Mouse (Mus musculus): ENCODE results near the gene Pde11a. TPM values are rescaled to one million over a fixed set of nuclear protein-coding genes. Genes with fewer than 3 reads are reported as not detected.

The Pde11a gene
- total RNA-seq, 2 experiments from 2014 or later, result not detected

GRCm38 (mm10) chr2:75974131-75974530 lies 364.4 kb downstream of the Pde11a start:
- ATAC-seq (replicated peaks; ENCODE audit: poor library complexity, severe bottlenecking), result no peak

DNA sequence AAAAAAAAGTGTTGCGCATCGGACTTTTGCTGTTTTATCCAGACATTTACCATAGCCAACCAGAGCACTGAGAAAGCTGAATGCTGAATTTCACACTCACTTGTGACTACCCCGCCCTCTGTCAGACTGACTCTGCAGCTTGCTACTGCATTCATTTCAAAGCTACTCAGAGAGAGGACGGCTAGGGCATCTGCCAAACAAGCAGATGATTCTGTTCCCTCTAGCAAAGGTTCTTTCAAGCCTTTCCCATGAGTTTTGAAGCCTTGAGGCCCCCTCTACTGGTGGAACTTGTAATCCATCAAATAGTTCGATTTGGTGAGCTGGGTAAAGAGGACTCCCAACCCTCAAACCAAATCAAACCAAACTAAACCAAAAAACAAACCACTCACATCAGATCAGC lies 373.6 kb downstream of the Pde11a start:
- ATAC-seq (replicated peaks; ENCODE audit: poor library complexity, severe bottlenecking), result peak; percentile 77

DNA sequence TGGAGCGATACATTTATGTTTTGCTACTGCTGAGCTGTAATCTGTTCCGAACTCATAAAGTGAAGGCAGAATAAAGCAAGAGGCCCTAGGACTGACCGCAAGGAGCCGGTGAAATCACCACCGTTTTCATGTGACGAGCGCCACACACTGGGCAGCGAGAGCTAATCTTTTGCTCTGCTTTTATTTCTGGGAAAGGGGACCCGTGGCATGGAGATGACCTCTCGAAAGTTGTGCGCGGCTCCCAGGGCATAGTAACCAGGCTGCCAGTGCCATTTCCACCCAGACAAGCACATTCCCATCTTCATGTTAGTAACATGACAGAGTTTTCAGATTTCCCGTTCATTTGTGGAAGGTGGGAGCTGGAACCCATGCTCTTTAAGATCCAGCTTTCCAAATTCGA lies 374.1 kb downstream of the Pde11a start:
- peak; percentile 83 for ATAC-seq (replicated peaks; ENCODE audit: poor library complexity, severe bottlenecking)

GRCm38 (mm10) chr2:75964051-75964450 lies 374.5 kb downstream of the Pde11a start:
- ATAC-seq (replicated peaks; ENCODE audit: poor library complexity, severe bottlenecking), result peak; percentile 53

GRCm38 (mm10) chr2:75963211-75963840 lies 375.2 kb downstream of the Pde11a start:
- ATAC-seq (replicated peaks; ENCODE audit: poor library complexity, severe bottlenecking), result no peak

DNA sequence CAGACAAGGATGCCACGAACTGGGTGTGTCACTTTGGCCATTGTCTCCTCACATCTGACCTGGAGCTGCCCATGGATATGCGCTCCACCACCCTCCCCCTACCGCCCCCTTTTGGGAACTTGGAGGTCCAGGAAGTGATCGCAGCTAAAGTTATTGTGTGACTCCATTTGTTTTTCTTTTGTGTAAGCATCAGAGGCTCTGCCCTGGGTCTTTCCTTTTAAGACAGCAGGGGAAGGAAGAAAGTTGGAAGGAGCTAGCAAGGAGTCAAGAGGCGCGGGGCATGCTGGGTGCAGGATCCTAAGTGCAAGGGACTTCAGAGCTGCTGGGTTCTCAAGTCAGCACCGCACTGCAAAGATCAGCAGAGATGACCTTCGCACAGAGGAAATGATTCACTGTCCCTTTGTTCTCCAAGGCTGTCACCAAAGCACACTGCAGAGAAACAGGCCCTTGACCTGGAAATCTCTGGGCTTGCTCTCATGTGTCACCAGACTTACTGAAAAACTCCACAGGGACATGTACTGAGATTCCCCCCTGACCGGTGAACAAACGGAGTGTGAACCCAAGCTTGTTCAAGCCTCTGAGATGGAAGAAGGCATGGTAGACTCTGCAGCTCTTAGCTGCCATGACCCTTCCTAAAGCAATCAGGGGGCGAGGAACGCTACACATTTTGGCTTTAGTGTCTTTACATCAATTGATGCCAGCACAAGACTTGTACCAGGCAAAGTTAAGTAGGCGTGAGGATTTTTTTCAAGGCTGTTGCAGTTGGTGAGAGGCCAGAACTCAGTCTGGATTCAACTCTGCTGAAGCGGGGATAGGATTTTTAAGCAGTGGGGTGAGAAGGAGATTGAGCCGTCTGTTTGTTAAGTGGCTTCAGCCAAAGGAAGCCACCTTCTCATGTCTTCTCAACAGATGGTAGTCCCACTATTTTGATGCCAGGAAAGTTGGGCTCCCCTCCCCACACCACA lies 377.9 kb downstream of the Pde11a start:
- ATAC-seq (replicated peaks; ENCODE audit: poor library complexity, severe bottlenecking), result no peak

- ATAC-seq (replicated peaks; ENCODE audit: poor library complexity, severe bottlenecking), result no peak
These were observed 378.7 kb downstream of the Pde11a start for GRCm38 (mm10) chr2:75959850-75960365.

DNA sequence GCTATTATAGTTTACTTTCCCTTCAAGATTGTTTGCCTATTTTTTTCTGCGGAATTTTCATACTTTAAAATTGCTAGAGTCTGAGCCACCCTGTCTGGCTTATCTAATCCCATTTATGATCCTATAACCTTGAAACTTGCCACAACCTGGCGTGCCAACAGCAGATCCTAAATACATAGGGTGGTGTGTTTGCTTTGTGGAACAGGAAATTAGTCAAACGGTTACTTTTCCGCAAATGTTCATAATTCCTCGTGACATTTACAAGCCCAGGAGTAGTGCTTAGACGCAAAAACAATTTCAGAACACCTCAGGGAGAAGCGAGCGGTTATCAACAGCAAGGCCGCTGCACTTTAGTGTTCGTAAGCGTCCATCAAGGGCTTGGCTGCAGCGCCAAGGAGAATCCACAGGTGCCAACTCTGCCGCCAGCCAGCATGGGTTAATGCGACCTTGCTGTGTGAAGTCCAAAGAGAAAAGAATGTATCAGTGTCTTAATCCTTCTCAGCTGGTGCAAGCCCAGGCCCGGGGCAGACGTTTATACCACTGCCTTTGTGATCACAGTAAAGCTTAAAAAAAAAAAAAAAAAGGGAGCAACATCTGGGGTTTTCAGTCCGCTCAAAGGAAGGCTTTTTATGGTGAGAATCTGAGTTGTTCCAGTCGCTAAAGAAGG lies 379.3 kb downstream of the Pde11a start:
- ATAC-seq (replicated peaks; ENCODE audit: poor library complexity, severe bottlenecking), result no peak

- no peak for ATAC-seq (replicated peaks; ENCODE audit: poor library complexity, severe bottlenecking)
These were observed 382.9 kb downstream of the Pde11a start for GRCm38 (mm10) chr2:75955709-75956108.

GRCm38 (mm10) chr2:75953320-75953719 lies 385.3 kb downstream of the Pde11a start:
- ATAC-seq (replicated peaks; ENCODE audit: poor library complexity, severe bottlenecking), result no peak

DNA sequence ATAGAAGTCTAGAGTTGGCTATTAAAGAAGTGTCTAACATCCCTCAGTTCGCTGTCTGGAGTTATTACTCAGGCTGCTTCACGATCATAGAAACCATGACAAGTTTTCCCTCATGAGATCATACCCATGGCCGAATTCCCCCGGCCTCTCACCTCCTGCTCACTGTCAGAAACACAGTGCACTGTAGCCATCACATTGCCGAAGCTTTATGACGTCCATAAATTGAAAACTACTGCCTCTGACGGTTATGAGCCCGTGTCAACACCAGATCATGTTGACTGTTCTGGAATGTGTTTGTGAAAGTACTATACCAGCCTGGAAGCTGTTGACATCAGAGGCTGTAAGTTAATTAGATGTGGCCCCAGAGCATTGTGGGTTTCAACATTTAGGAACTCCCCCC lies 387.9 kb downstream of the Pde11a start:
- ATAC-seq (replicated peaks; ENCODE audit: poor library complexity, severe bottlenecking), result no peak

Other genes with a start within 250 kb of the Pde11a start
- gene Cyct, start 21.7 kb upstream of the Pde11a start, total RNA-seq (2014; fragmentation: Nextera tagmentation), result not detected in 2 replicates
- gene Cyct, start 21.7 kb upstream of the Pde11a start, total RNA-seq (2017), result not detected in 2 replicates
- gene Rbm45, start 31.2 kb upstream of the Pde11a start, total RNA-seq (2014; fragmentation: Nextera tagmentation), result 20.0 and 21.8 TPM in 2 replicates
- gene Rbm45, start 31.2 kb upstream of the Pde11a start, total RNA-seq (2017), result 45.1 and 49.8 TPM in 2 replicates
- gene Osbpl6, start 67.7 kb upstream of the Pde11a start, total RNA-seq (2014; fragmentation: Nextera tagmentation), result not detected in 2 replicates
- gene Osbpl6, start 67.7 kb upstream of the Pde11a start, total RNA-seq (2017), result not detected in 2 replicates